Mouse (Mus musculus) embryonic facial prominence, embryonic 14.5 days (tissue): ENCODE data around the gene Tet3. TPM values are rescaled to one million over a fixed set of nuclear protein-coding genes. Genes with fewer than 3 reads are reported as not detected.
A peak's percentile ranks its signal among the peaks of the same experiment; 100 is the strongest.

Source experiments
- ATAC-seq: fragments of 200-750 bp; cut with Nextera tagmentation; 2 replicates; pipeline ENCODE4 v1.8.0; 2017; ENCODE audit warnings: low read depth, moderate number of reproducible peaks, moderate TSS enrichment
- DNase-seq: peaks from one replicate; pipeline ENCODE4 v3.0.0-alpha.2; 2015; ENCODE audit warnings: low spot score
- H3K27ac ChIP-seq: fragments of 300-500 bp; sonication (generic); replicated peaks from 2 replicates; pipeline ENCODE4 v1.5.1; 2014; ENCODE audit warnings: low read depth, mild to moderate bottlenecking, low read length, moderate library complexity
- H3K27me3 ChIP-seq: fragments of 300-500 bp; sonication (generic); replicated peaks from 2 replicates; pipeline ENCODE4 v1.6.1; 2014; ENCODE audit warnings: low read length; ENCODE audit not compliant: control insufficient read depth, insufficient read depth
- H3K36me3 ChIP-seq: fragments of 300-500 bp; sonication (generic); 2 replicates; pipeline ENCODE4 v1.6.1; 2014; ENCODE audit warnings: low read length, mixed read lengths; ENCODE audit not compliant: control insufficient read depth, insufficient read depth
- H3K4me1 ChIP-seq: fragments of 300-500 bp; sonication (generic); 2 replicates; pipeline ENCODE4 v1.6.1; 2014; ENCODE audit warnings: antibody characterized with exemption, low read length; ENCODE audit not compliant: control insufficient read depth, insufficient read depth
- H3K4me2 ChIP-seq: fragments of 300-500 bp; sonication (generic); 2 replicates; pipeline ENCODE4 v1.6.1; 2014; ENCODE audit warnings: low read depth, mild to moderate bottlenecking, low read length, moderate library complexity, mixed read lengths
- H3K4me3 ChIP-seq: fragments of 300-500 bp; sonication (generic); 2 replicates; pipeline ENCODE4 v1.5.1; 2014; ENCODE audit warnings: low read depth, mild to moderate bottlenecking, low read length
- H3K9ac ChIP-seq: fragments of 300-500 bp; sonication (generic); 2 replicates; pipeline ENCODE4 v1.6.1; 2014; ENCODE audit warnings: low read depth, mild to moderate bottlenecking, low read length, moderate library complexity, mixed read lengths
- H3K9me3 ChIP-seq: fragments of 300-500 bp; sonication (generic); 2 replicates; pipeline ENCODE4 v1.6.1; 2016; ENCODE audit warnings: low read length; ENCODE audit not compliant: control insufficient read depth
- WGBS: fragments of 180-500 bp; shearing (Covaris S2); extraction: QIAGEN DNeasy Blood & Tissue Kit; methylation state at CpG from one replicate; pipeline ENCODE4 v1.1.7; 2014; 5-methylcytosine and 5-hydroxymethylcytosine counted together
- polyA plus RNA-seq: library from polyadenylated mRNA; unstranded; fragments of >200 nt; fragmentation: Nextera tagmentation; extraction: Ambion mirVana; gene quantifications from 2 replicates; pipeline ENCODE4 v1.2.1, GENCODE M21; 2014

Gene Tet3
- polyA plus RNA-seq, 1 experiment from 2014 or later: 37.3 TPM

DNA sequence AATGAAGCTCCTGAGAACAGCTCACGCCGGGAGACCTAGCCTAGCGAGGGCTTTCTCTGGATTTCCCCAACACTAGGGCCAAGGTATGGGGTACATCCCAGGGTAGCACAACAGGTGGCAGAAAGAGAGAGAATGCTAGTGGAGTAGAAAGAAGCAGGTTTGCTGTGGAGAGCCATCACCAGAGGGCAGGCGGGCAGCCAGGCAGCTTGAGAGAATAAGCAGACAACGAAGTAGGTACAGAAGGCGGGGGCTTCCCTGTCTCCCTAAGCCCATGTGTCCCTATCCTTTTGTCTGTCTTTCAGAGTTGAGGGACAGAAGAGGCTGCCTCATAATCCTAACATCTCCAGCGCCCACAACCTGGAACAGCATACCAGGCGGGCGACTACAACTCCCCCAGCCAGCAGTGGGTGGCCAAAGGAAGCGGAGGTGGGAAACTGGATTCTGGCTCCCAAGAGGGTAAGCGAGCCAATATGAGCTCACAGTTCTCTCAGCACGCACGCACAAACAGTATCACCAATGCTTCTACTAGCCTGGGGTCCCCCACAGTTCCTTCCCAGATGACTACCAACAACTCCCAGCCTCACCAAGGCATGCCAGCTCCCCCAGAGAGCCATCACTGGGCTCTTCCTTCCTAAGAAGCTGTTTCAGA lies 19.6 kb downstream of the Tet3 start:
- no peak overlapping the region for H3K27ac ChIP-seq
- H3K9me3 ChIP-seq: no peaks in the 10 kb centered on the region
- peaks cover 55% of the 10 kb centered on the region for H3K4me1 ChIP-seq
- peak overlapping the region; percentile 87 for H3K4me2 ChIP-seq
- DNase-seq (no peak), ATAC-seq (no peak)
- peak overlapping the region; percentile 79 for H3K9ac ChIP-seq
- 79% methylated on average over 13 of the region's 13 CpGs for WGBS
- H3K4me3 ChIP-seq: peak overlapping the region; percentile 78; the same call in 1 of the 2 replicates
- H3K27me3 ChIP-seq: no peaks in the 10 kb centered on the region
- H3K36me3 ChIP-seq: peaks cover 15% of the 10 kb centered on the region; the same call in 1 of the 2 replicates

DNA sequence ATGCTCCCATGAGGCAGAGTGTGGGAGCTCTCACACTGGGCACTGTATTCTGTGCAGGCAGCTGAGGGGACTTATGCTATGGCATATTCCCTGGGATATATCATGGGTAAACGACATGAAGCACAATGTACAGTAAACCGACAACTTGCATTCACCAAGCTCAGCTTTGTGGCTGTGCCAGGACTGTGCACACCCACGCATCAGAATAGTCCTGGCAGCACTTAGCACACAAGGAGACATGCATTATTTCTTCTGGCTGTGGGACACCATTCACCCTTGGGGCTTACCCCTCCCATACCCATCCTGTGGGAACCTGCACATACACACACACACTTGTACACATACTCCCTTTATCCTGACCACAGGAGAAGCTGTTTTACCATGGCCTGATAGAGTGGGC lies 20.3 kb downstream of the Tet3 start:
- no peaks in the 10 kb centered on the region for H3K27me3 ChIP-seq
- H3K4me2 ChIP-seq: peak overlapping the region; percentile 87
- ATAC-seq: no peak
- peak overlapping the region; percentile 79; the same call in 1 of the 2 replicates for H3K9ac ChIP-seq
- H3K36me3 ChIP-seq: peaks cover 20% of the 10 kb centered on the region; the same call in 1 of the 2 replicates
- H3K4me3 ChIP-seq: no peak overlapping the region
- no peak overlapping the region for H3K27ac ChIP-seq
- peaks cover 53% of the 10 kb centered on the region for H3K4me1 ChIP-seq
- DNase-seq: no peak
- H3K9me3 ChIP-seq: no peaks in the 10 kb centered on the region
- 72% methylated on average over 3 of the region's 3 CpGs for WGBS

DNA sequence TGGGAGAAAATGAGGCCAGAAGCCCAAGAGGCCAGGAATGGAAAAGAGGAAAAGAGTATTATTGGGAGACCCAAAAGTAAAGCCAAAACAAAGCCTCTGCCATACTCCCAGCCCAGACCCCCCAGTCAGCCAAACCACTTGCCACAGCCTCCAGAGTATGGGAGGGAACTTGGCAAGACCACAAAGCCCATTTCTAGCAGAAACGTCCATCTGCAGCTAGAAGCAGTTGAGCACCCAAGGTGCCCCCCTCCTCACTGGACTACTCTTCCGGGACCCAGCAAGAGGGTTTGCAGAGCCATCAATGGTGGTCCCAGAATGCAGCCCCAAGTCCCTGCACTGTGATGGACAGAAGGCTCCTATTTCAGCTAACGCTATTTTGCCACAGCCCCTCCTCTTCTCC lies 21.1 kb downstream of the Tet3 start:
- Histone ChIP-seq H3K9me3 (no peaks in the 10 kb centered on the region), H3K4me1 (peaks cover 47% of the 10 kb centered on the region), H3K27me3 (no peaks in the 10 kb centered on the region), H3K9ac (no peak overlapping the region), H3K27ac (no peak overlapping the region), H3K4me2 (no peak overlapping the region), H3K4me3 (no peak overlapping the region), H3K36me3 (peaks cover 24% of the 10 kb centered on the region; the same call in 1 of the 2 replicates)
- DNase-seq (no peak), ATAC-seq (no peak)
- WGBS: 45% methylated on average over 3 of the region's 3 CpGs

DNA sequence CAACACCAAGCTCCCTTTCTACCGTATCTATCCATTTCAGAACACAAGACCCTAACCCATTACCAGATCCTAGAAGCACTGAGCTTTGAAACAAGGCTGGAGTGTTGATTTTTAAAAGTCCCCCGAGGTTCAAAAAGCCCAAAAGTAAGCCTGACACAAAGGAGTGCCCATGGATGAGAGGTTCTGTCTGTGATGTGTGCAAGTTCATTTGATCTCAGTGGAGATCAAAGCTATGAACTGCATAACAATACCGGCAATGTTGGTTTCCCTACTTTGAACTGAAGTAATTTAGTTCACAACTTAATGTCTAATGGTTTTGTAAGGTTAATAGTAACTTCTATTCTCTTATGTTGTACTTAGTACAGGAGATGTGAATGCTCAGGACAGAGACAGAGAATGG lies 21.7 kb downstream of the Tet3 start:
- no peaks in the 10 kb centered on the region for H3K27me3 ChIP-seq
- no peak overlapping the region for H3K27ac ChIP-seq
- no peak for DNase-seq
- no peaks in the 10 kb centered on the region for H3K9me3 ChIP-seq
- no peak overlapping the region for H3K9ac ChIP-seq
- H3K4me3 ChIP-seq: no peak overlapping the region
- H3K4me2 ChIP-seq: no peak overlapping the region
- H3K36me3 ChIP-seq: peaks cover 30% of the 10 kb centered on the region; the same call in 1 of the 2 replicates
- WGBS: 83% methylated on average over 3 of the region's 3 CpGs
- no peak for ATAC-seq
- peaks cover 45% of the 10 kb centered on the region for H3K4me1 ChIP-seq

DNA sequence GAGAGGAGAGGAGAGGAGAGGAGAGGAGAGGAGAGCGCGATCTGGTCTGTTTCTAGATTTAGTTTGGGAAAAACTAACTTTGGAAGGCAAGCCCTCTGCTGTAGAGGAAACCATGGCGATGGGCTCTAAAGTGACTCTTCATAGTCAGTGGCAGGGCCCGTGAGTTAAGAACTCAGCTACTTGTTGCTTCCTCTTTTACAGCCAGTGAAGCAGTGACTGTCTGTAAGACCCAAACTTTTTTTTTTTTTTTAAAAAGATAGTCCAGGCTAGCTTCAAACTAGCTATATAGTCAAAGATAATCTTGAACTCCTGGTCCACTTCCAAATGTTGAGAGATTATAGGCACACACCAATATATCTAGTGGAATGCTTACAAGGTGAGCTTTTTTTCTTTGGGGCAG lies 22.3 kb downstream of the Tet3 start:
- H3K9me3 ChIP-seq: no peaks in the 10 kb centered on the region
- H3K4me2 ChIP-seq: no peak overlapping the region
- no peaks in the 10 kb centered on the region for H3K27me3 ChIP-seq
- DNase-seq: no peak
- H3K4me3 ChIP-seq: no peak overlapping the region
- no peak overlapping the region for H3K27ac ChIP-seq
- peaks cover 30% of the 10 kb centered on the region; the same call in 1 of the 2 replicates for H3K36me3 ChIP-seq
- H3K4me1 ChIP-seq: peaks cover 45% of the 10 kb centered on the region
- WGBS: 79% methylated on average over 4 of the region's 4 CpGs
- ATAC-seq: no peak
- no peak overlapping the region for H3K9ac ChIP-seq

DNA sequence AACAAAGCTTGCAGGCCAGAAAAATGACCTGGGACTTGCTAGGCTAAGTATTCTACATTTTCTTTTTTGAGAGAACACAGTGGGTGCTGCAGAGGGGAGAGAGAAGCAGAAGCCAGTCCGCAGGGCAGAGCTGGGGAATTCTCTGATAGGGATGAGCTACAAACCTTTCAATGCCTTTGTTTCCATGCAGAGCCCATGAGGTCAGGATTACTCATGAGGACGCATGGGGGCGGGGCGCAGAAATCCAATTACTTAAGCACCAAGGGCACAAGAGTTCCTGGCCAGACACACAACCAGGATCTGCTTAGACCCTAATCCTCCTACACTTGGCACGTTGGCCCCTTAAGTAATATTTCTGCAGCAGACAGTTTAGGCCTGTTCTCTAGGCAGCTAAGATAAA lies 23.7 kb downstream of the Tet3 start:
- H3K36me3 ChIP-seq: peaks cover 30% of the 10 kb centered on the region; the same call in 1 of the 2 replicates

DNA sequence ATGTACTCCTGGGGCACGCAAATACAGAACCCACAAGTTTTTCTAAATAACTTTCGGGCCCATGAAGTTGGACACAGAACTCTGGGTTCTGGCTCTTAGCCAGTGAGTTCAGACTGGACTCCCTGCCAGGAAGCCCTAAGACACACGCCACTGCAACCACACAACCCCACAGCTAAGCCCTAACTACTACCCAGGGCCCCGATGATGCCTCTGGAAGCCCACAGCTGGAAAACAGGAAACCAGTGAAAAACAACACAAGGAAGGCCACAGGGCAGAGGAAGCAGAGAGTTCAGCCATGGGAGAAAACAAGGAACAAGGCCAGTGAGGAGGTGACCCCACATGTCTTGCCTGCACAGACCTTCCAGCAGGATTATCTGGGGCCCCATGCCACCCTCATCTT lies 25.3 kb downstream of the Tet3 start:
- Histone ChIP-seq H3K36me3 (peaks cover 25% of the 10 kb centered on the region; the same call in 1 of the 2 replicates), H3K9ac (no peak overlapping the region), H3K4me3 (no peak overlapping the region), H3K4me2 (peak overlapping the region; percentile 3; the same call in 1 of the 2 replicates), H3K4me1 (peaks cover 30% of the 10 kb centered on the region), H3K27ac (0 out of 2 replicates have a peak overlapping the region, but pooled peaks have one; percentile 41), H3K27me3 (no peaks in the 10 kb centered on the region), H3K9me3 (no peaks in the 10 kb centered on the region)
- no peak for ATAC-seq
- WGBS: 67% methylated on average over 4 of the region's 4 CpGs
- DNase-seq: no peak

More for the DNA sequence above, 23.7 kb downstream of the Tet3 start:
- H3K4me1 ChIP-seq: peaks cover 41% of the 10 kb centered on the region
- no peaks in the 10 kb centered on the region for H3K9me3 ChIP-seq
- H3K27me3 ChIP-seq: no peaks in the 10 kb centered on the region
- H3K4me2 ChIP-seq: no peak overlapping the region
- no peak overlapping the region for H3K27ac ChIP-seq
- WGBS: 52% methylated on average over 5 of the region's 5 CpGs
- peak; percentile 13; the same call in 1 of the 2 replicates for ATAC-seq
- no peak overlapping the region for H3K4me3 ChIP-seq
- no peak overlapping the region for H3K9ac ChIP-seq
- peak; percentile 70 for DNase-seq

DNA sequence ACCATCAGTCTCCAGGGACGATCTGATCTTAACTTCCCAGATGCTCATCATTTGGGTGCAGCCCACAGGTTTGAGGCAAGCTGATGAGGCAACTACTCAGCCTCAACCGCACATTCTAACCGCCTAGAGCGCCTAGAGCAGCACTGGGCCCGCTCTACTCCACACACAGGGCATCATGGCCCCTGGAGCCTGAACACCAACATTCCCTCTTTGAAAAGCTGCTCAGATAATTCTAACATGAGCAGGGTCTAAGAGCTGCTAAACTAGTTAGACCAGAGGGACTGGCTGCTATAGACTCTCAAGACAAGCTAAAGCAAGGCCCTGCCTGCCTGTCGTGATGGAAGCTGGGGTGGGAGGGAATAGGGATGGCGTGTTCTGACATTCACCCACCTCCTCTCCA lies 25.9 kb downstream of the Tet3 start:
- peaks cover 24% of the 10 kb centered on the region; the same call in 1 of the 2 replicates for H3K36me3 ChIP-seq

More for the DNA sequence above, 25.9 kb downstream of the Tet3 start:
- DNase-seq (peak; percentile 87), ATAC-seq (peak; percentile 83)
- peaks cover 31% of the 10 kb centered on the region for H3K4me1 ChIP-seq
- H3K27ac ChIP-seq: 0 out of 2 replicates have a peak overlapping the region, but pooled peaks have one; percentile 22
- no peak overlapping the region for H3K9ac ChIP-seq
- no peak overlapping the region for H3K4me3 ChIP-seq
- H3K27me3 ChIP-seq: no peaks in the 10 kb centered on the region
- H3K9me3 ChIP-seq: no peaks in the 10 kb centered on the region
- WGBS: 75% methylated on average over 7 of the region's 7 CpGs
- H3K4me2 ChIP-seq: no peak overlapping the region
